Mouse (Mus musculus): ENCODE results near the gene Foxf2. TPM values are rescaled to one million over a fixed set of nuclear protein-coding genes. Genes with fewer than 3 reads are reported as not detected.

The Foxf2 gene
- polyA plus RNA-seq, 1 experiment = not detected

- peaks cover 100% of the 10 kb centered on the region for H3K27me3 ChIP-seq (ENCODE audit: control insufficient read depth)
- H3K36me3 ChIP-seq (ENCODE audit: control insufficient read depth) = no peaks in the 10 kb centered on the region
- H3K9me3 ChIP-seq (ENCODE audit: control insufficient read depth, low read length) = no peaks in the 10 kb centered on the region; the same call in 1 of the 2 replicates
- no peaks in the 10 kb centered on the region for H3K4me1 ChIP-seq (ENCODE audit: control insufficient read depth)
- TF ChIP-seq TAL1 (IDR thresholded peaks at IDR 0.05; ENCODE audit: low read length) = no peak
- no peak for TF ChIP-seq GATA1 (IDR thresholded peaks at IDR 0.05; ENCODE audit: low read length)
- H3K4me3 ChIP-seq (replicated peaks) = no peak overlapping the region
Measured at GRCm38 (mm10) chr13:31623291-31623690, 2.3 kb upstream of the Foxf2 start.

- H3K9me3 ChIP-seq (ENCODE audit: control insufficient read depth, low read length) = no peaks in the 10 kb centered on the region; the same call in 1 of the 2 replicates
Measured at GRCm38 (mm10) chr13:31623906-31624860, 1.4 kb upstream of the Foxf2 start.

GRCm38 (mm10) chr13:31624966-31625332 lies 667 bp upstream of the Foxf2 start:
- TF ChIP-seq TAL1 (IDR thresholded peaks at IDR 0.05; ENCODE audit: low read length) = no peak
- no peak for TF ChIP-seq GATA1 (IDR thresholded peaks at IDR 0.05; ENCODE audit: low read length)
- H3K36me3 ChIP-seq (ENCODE audit: control insufficient read depth) = no peaks in the 10 kb centered on the region
- peaks cover 100% of the 10 kb centered on the region for H3K27me3 ChIP-seq (ENCODE audit: control insufficient read depth)
- no peaks in the 10 kb centered on the region for H3K4me1 ChIP-seq (ENCODE audit: control insufficient read depth)
- H3K4me3 ChIP-seq (replicated peaks) = no peak overlapping the region
- no peaks in the 10 kb centered on the region; the same call in 1 of the 2 replicates for H3K9me3 ChIP-seq (ENCODE audit: control insufficient read depth, low read length)

More at GRCm38 (mm10) chr13:31623906-31624860, 1.4 kb upstream of the Foxf2 start:
- Histone ChIP-seq H3K36me3 (ENCODE audit: control insufficient read depth) (no peaks in the 10 kb centered on the region), H3K4me1 (ENCODE audit: control insufficient read depth) (no peaks in the 10 kb centered on the region), H3K27me3 (ENCODE audit: control insufficient read depth) (peaks cover 100% of the 10 kb centered on the region), H3K4me3 (replicated peaks) (no peak overlapping the region)
- TF ChIP-seq TAL1 (IDR thresholded peaks at IDR 0.05; ENCODE audit: low read length) = no peak
- TF ChIP-seq GATA1 (IDR thresholded peaks at IDR 0.05; ENCODE audit: low read length) = no peak

GRCm38 (mm10) chr13:31626183-31626801 lies 676 bp downstream of the Foxf2 start:
- H3K4me3 ChIP-seq (replicated peaks) = no peak overlapping the region
- no peaks in the 10 kb centered on the region; the same call in 1 of the 2 replicates for H3K9me3 ChIP-seq (ENCODE audit: control insufficient read depth, low read length)
- TF ChIP-seq TAL1 (IDR thresholded peaks at IDR 0.05; ENCODE audit: low read length) = no peak
- no peak for TF ChIP-seq GATA1 (IDR thresholded peaks at IDR 0.05; ENCODE audit: low read length)
- no peaks in the 10 kb centered on the region for H3K36me3 ChIP-seq (ENCODE audit: control insufficient read depth)
- H3K4me1 ChIP-seq (ENCODE audit: control insufficient read depth) = no peaks in the 10 kb centered on the region
- H3K27me3 ChIP-seq (ENCODE audit: control insufficient read depth) = peaks cover 100% of the 10 kb centered on the region

- Histone ChIP-seq H3K4me1 (ENCODE audit: control insufficient read depth) (no peaks in the 10 kb centered on the region), H3K4me3 (replicated peaks) (no peak overlapping the region), H3K36me3 (ENCODE audit: control insufficient read depth) (no peaks in the 10 kb centered on the region), H3K9me3 (ENCODE audit: control insufficient read depth, low read length) (no peaks in the 10 kb centered on the region; the same call in 1 of the 2 replicates), H3K27me3 (ENCODE audit: control insufficient read depth) (peaks cover 100% of the 10 kb centered on the region)
- TF ChIP-seq TAL1 (IDR thresholded peaks at IDR 0.05; ENCODE audit: low read length) = no peak
- no peak for TF ChIP-seq GATA1 (IDR thresholded peaks at IDR 0.05; ENCODE audit: low read length)
Measured at GRCm38 (mm10) chr13:31626991-31627625, 1.5 kb downstream of the Foxf2 start.

- no peaks in the 10 kb centered on the region for H3K4me1 ChIP-seq (ENCODE audit: control insufficient read depth)
- H3K4me3 ChIP-seq (replicated peaks) = no peak overlapping the region
- H3K36me3 ChIP-seq (ENCODE audit: control insufficient read depth) = no peaks in the 10 kb centered on the region
- peaks cover 94% of the 10 kb centered on the region for H3K27me3 ChIP-seq (ENCODE audit: control insufficient read depth)
- H3K9me3 ChIP-seq (ENCODE audit: control insufficient read depth, low read length) = no peaks in the 10 kb centered on the region; the same call in 1 of the 2 replicates
- TF ChIP-seq TAL1 (IDR thresholded peaks at IDR 0.05; ENCODE audit: low read length) = no peak
- TF ChIP-seq GATA1 (IDR thresholded peaks at IDR 0.05; ENCODE audit: low read length) = no peak
Measured at GRCm38 (mm10) chr13:31627864-31628690, 2.5 kb downstream of the Foxf2 start.

GRCm38 (mm10) chr13:31628691-31629180 lies 3.1 kb downstream of the Foxf2 start:
- Histone ChIP-seq H3K9me3 (ENCODE audit: control insufficient read depth, low read length) (no peaks in the 10 kb centered on the region; the same call in 1 of the 2 replicates), H3K4me1 (ENCODE audit: control insufficient read depth) (no peaks in the 10 kb centered on the region), H3K4me3 (replicated peaks) (no peak overlapping the region), H3K27me3 (ENCODE audit: control insufficient read depth) (peaks cover 88% of the 10 kb centered on the region), H3K36me3 (ENCODE audit: control insufficient read depth) (no peaks in the 10 kb centered on the region)
- TF ChIP-seq GATA1 (IDR thresholded peaks at IDR 0.05; ENCODE audit: low read length) = no peak
- TF ChIP-seq TAL1 (IDR thresholded peaks at IDR 0.05; ENCODE audit: low read length) = no peak

- H3K4me1 ChIP-seq (ENCODE audit: control insufficient read depth) = no peaks in the 10 kb centered on the region
- H3K27me3 ChIP-seq (ENCODE audit: control insufficient read depth) = peaks cover 81% of the 10 kb centered on the region
- H3K36me3 ChIP-seq (ENCODE audit: control insufficient read depth) = no peaks in the 10 kb centered on the region
- TF ChIP-seq GATA1 (IDR thresholded peaks at IDR 0.05; ENCODE audit: low read length) = no peak
- no peak for TF ChIP-seq TAL1 (IDR thresholded peaks at IDR 0.05; ENCODE audit: low read length)
- no peak overlapping the region for H3K4me3 ChIP-seq (replicated peaks)
- no peaks in the 10 kb centered on the region; the same call in 1 of the 2 replicates for H3K9me3 ChIP-seq (ENCODE audit: control insufficient read depth, low read length)
Measured at GRCm38 (mm10) chr13:31629321-31629851, 3.8 kb downstream of the Foxf2 start.
